Mouse (Mus musculus) hindbrain, embryonic 14.5 days (tissue): ENCODE results near the gene Tgfbi. TPM values are rescaled to one million over a fixed set of nuclear protein-coding genes. Genes with fewer than 3 reads are reported as not detected.

Experiments used
- ATAC-seq: fragments of 200-750 bp; cut with Nextera tagmentation; 2 replicates; pipeline ENCODE4 v1.8.0; 2017; ENCODE audit warnings: moderate number of reproducible peaks, mild to moderate bottlenecking, moderate TSS enrichment, moderate library complexity; ENCODE audit not compliant: low FRiP score
- DNase-seq: peaks from one replicate; pipeline ENCODE4 v3.0.0-alpha.2; 2015; ENCODE audit warnings: low spot score
- H3K27ac ChIP-seq: fragments of 300-500 bp; sonication (generic); 2 replicates; pipeline ENCODE4 v1.5.1; 2014; ENCODE audit warnings: mild to moderate bottlenecking, moderate library complexity
- H3K27me3 ChIP-seq: fragments of 300-500 bp; sonication (generic); 2 replicates; pipeline ENCODE4 v1.6.1; 2014; ENCODE audit warnings: mild to moderate bottlenecking, low read length, mixed read lengths; ENCODE audit not compliant: control insufficient read depth, insufficient read depth
- H3K36me3 ChIP-seq: fragments of 300-500 bp; sonication (generic); replicated peaks from 2 replicates; pipeline ENCODE4 v1.6.1; 2014; ENCODE audit not compliant: control insufficient read depth, insufficient read depth
- H3K4me1 ChIP-seq: fragments of 300-500 bp; sonication (generic); replicated peaks from 2 replicates; pipeline ENCODE4 v1.6.1; 2014; ENCODE audit warnings: antibody characterized with exemption, low read length, mixed read lengths; ENCODE audit not compliant: control insufficient read depth, insufficient read depth
- H3K4me2 ChIP-seq: fragments of 300-500 bp; sonication (generic); replicated peaks from 2 replicates; pipeline ENCODE4 v1.6.1; 2014; ENCODE audit warnings: mild to moderate bottlenecking, moderate library complexity
- H3K4me3 ChIP-seq: fragments of 300-500 bp; sonication (generic); replicated peaks from 2 replicates; pipeline ENCODE4 v1.5.1; 2014; ENCODE audit warnings: mild to moderate bottlenecking, low read length
- H3K9ac ChIP-seq: fragments of 300-500 bp; sonication (generic); 2 replicates; pipeline ENCODE4 v1.6.1; 2014
- H3K9me3 ChIP-seq: fragments of 300-500 bp; sonication (generic); 2 replicates; pipeline ENCODE4 v1.6.1; 2016; ENCODE audit warnings: low read length; ENCODE audit not compliant: control insufficient read depth
- WGBS: fragments of 180-500 bp; shearing (Covaris S2); extraction: QIAGEN DNeasy Blood & Tissue Kit; methylation state at CpG from one replicate; pipeline ENCODE4 v1.1.7; 2014; 5-methylcytosine and 5-hydroxymethylcytosine counted together
- polyA plus RNA-seq: library from polyadenylated mRNA; unstranded; fragments of >200 nt; fragmentation: Nextera tagmentation; extraction: Ambion mirVana; gene quantifications from 2 replicates; pipeline ENCODE4 v1.2.1, GENCODE M21; 2014

Tgfbi gene
- polyA plus RNA-seq, 1 experiment from 2014 or later: 7.1 TPM

DNA sequence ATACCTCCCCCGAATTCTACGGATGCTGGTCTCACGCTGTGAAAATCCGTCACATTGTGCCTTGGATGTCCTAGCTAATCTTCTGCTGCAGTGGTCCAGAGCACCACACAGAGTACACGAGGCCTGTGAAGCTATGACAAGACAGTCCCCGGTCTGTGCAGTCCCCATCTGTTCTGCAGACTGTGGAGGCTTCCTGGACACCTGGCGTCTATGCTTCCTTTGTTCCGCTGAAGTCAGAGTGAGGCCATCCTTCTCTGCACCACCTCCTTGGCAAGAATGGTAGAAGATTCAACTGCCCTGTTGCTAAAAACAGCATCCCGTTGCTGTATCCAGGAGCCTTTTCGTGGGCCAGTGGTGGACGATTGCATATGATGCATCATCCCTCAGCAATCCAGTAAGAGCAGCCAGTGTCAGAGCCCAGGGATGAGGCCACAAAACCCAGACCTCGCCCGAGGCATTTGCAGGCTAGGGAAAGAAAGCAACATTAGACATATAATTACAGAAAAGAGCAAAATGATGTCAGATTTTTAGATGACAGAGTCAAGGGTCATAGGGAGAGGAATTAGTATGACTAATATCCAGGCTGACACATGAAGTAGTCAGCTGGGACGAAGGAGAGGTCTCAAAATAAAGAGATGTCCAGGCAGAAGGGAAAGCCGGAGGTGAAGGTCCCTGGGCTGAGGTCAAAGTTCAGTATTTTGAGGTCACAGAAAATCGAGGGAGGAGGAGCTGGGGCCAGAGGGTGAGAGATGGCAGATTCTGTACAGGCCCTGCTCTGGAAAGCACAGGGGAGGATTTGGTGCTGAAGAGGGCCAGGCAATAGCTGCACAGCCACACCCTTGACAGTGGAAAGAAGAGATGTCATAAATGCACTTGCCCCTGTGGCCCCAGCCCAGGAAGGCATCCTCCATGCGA is 55.2 kb downstream of the Tgfbi start:
- 73% methylated on average over 17 of the region's 17 CpGs for WGBS
- no peak overlapping the region for H3K4me3 ChIP-seq
- H3K4me2 ChIP-seq: no peak overlapping the region
- no peaks in the 10 kb centered on the region for H3K4me1 ChIP-seq
- no peaks in the 10 kb centered on the region for H3K9me3 ChIP-seq
- no peaks in the 10 kb centered on the region for H3K36me3 ChIP-seq
- DNase-seq: no peak
- H3K27me3 ChIP-seq: no peaks in the 10 kb centered on the region
- no peak overlapping the region for H3K9ac ChIP-seq
- H3K27ac ChIP-seq: no peak overlapping the region
- ATAC-seq: no peak

DNA sequence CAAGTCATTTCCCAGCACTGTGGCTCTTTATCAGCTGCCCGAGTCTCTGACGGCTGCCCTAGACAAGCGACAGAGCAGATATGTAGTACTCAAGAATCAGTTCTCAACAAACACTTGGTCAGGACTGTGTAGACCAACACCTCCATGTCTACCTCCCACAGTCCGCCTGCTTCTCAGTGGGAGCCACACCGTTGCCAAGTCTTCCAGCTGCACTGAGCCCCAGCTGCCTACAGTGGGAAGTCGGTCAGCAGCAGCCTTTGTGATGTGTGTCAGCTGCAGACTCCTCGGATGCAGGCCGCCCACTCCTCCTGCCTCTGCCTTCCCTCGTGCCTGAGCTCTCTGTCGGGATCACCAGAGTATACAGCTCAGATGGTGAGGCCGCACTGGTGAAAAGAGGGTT is 61.9 kb downstream of the Tgfbi start:
- no peak for DNase-seq
- no peak for ATAC-seq
- Histone ChIP-seq H3K27me3 (no peaks in the 10 kb centered on the region), H3K4me3 (no peak overlapping the region), H3K4me1 (no peaks in the 10 kb centered on the region), H3K4me2 (no peak overlapping the region), H3K9me3 (no peaks in the 10 kb centered on the region), H3K27ac (no peak overlapping the region), H3K9ac (no peak overlapping the region), H3K36me3 (no peaks in the 10 kb centered on the region)
- WGBS: 54% methylated on average over 11 of the region's 11 CpGs

DNA sequence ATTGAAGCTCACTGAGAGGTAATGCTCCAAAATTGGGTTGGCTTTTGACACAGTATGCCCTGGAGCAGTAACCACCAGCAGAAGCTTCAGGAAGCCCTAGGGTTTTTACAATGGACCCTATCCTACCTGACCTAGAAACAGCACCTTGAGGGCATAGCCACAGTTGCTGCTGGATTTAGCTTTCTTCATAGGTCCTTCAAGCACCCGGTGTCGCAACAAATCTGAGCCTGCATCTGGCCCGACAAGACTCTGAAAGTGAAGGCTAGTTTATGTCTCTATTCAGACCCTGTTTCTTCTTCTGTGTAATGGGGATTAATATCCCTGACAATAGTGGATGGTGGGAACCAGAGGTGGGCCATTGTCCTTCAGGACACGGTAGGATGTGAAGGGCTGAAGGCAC is 68.4 kb downstream of the Tgfbi start:
- DNase-seq: no peak
- Histone ChIP-seq H3K4me3 (no peak overlapping the region), H3K4me2 (no peak overlapping the region), H3K36me3 (no peaks in the 10 kb centered on the region), H3K4me1 (no peaks in the 10 kb centered on the region; the same call in 1 of the 2 replicates), H3K9me3 (no peaks in the 10 kb centered on the region), H3K27me3 (no peaks in the 10 kb centered on the region), H3K9ac (no peak overlapping the region), H3K27ac (no peak overlapping the region)
- ATAC-seq: no peak
- WGBS: 60% methylated on average over 4 of the region's 4 CpGs

DNA sequence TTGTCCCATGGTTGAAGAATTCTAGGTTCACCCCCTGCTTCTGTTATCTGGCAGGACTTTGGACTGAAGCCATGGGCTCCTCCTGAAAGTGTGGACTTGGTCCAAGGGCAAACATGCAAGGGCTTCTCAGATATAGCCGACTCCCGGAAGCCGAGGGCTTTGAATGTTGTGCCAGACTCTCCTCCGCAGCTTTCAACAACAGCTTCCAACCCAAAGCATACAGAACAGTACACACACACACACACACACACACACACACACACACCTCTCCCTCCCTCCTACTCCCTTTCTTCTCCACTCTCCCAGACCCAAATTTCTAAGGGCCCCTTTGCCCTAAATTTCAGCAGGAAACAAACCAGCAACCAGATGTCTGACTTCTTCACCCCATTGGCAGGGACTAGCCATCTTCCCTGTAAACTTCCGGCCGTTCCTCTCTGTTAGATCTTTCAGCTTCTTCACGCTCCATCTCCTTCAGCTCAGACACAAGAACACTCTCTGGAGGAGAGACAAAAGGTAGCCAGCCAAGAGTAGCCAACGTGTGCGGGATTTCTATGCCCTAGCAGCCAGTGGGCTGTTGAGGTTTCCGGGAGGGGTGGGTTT is 69.0 kb downstream of the Tgfbi start:
- Histone ChIP-seq H3K9me3 (no peaks in the 10 kb centered on the region), H3K4me1 (no peaks in the 10 kb centered on the region; the same call in 1 of the 2 replicates), H3K27me3 (no peaks in the 10 kb centered on the region), H3K4me3 (no peak overlapping the region), H3K9ac (no peak overlapping the region), H3K36me3 (no peaks in the 10 kb centered on the region), H3K27ac (no peak overlapping the region), H3K4me2 (no peak overlapping the region)
- 16% methylated on average over 10 of the region's 10 CpGs for WGBS
- ATAC-seq (peak; percentile 37; the same call in 1 of the 2 replicates), DNase-seq (peak; percentile 28)

DNA sequence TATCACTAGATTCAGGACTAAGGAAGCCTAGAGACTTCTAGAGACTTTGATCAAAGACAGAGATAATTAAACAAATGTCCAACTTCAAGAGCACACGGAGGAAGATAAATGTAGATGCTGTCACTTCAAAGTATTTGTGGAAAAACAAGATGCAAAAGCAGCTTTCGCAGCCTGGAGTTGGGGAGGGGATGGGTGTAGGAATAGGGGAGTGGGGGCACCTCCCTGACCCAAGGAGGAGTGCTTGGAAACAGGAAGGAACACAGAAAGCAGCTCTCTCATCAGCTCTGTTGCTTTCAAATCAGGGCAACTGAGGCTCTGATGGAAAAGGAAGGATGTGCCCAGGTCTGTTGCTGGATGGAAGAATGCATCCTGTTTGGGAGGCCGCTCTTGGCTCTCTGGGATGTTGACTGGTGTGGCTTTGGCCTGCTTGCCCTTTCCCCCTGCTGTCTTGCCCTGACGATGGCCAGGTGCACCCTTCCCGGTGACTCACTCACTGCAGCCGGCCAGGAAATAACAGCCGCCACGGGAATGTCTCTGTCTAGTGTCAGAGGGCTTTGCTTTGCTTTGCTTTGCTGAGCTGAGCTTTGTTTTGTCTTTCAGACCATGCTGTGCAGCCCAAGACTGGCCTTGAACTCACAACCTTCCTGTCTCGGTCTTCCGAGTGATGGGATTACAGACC is 69.6 kb downstream of the Tgfbi start:
- ATAC-seq (no peak), DNase-seq (no peak)
- Histone ChIP-seq H3K4me3 (no peak overlapping the region), H3K27me3 (no peaks in the 10 kb centered on the region), H3K4me2 (no peak overlapping the region), H3K9ac (no peak overlapping the region), H3K36me3 (no peaks in the 10 kb centered on the region), H3K27ac (peak overlapping the region; percentile 11; the same call in 1 of the 2 replicates), H3K9me3 (no peaks in the 10 kb centered on the region), H3K4me1 (no peaks in the 10 kb centered on the region; the same call in 1 of the 2 replicates)
- WGBS: 63% methylated on average over 10 of the region's 10 CpGs

DNA sequence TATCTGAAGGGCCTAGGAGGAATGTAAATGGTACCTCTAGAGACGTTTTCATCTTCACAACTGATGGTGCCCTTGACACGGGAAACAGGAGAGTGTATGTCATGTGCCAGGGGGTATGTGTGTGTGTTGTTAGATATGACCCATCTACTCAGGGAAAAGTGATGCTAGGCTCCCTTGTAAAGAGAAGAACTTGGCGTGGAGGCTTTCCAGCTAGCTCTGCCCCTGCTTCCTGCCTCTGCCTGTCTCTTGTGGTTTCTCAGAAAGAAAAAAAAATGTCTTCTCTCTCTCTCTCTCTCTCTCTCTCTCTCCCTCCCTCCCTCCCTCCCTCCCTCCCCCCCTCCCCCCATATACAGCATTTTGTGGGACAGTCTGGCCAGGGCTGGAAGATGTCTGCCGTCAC is 72.6 kb downstream of the Tgfbi start:
- no peak for ATAC-seq
- H3K27ac ChIP-seq: no peak overlapping the region
- H3K4me2 ChIP-seq: no peak overlapping the region
- no peaks in the 10 kb centered on the region for H3K9me3 ChIP-seq
- no peaks in the 10 kb centered on the region for H3K36me3 ChIP-seq
- H3K27me3 ChIP-seq: no peaks in the 10 kb centered on the region
- 76% methylated on average over 4 of the region's 4 CpGs for WGBS
- no peak for DNase-seq
- no peak overlapping the region for H3K4me3 ChIP-seq
- no peak overlapping the region for H3K9ac ChIP-seq
- no peaks in the 10 kb centered on the region; the same call in 1 of the 2 replicates for H3K4me1 ChIP-seq

DNA sequence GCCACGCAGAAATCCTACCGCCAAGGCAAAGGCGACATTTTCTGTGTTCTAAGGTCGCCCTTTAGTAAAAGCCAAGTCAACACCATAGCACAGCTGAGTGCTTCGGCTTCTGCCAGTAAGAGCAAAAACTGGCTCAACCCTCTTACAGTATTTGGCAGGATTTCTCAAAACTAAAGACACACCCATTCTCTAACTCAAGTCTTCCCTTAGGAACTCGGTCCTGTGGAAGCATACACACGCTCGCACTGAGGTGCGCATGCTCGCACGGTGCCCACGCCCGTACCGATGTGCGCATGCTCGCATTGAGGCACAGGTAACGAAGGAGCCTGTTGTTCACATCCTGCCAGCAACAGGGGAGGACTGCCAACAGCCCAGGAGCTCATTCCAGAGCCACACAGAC is 73.0 kb downstream of the Tgfbi start:
- no peaks in the 10 kb centered on the region for H3K9me3 ChIP-seq
- 88% methylated on average over 17 of the region's 17 CpGs for WGBS
- no peaks in the 10 kb centered on the region for H3K36me3 ChIP-seq
- H3K4me1 ChIP-seq: no peaks in the 10 kb centered on the region; the same call in 1 of the 2 replicates
- H3K4me2 ChIP-seq: no peak overlapping the region
- H3K27me3 ChIP-seq: no peaks in the 10 kb centered on the region
- no peak for DNase-seq
- H3K27ac ChIP-seq: no peak overlapping the region
- H3K4me3 ChIP-seq: no peak overlapping the region
- ATAC-seq: no peak; the same call in 1 of the 2 replicates
- no peak overlapping the region for H3K9ac ChIP-seq

DNA sequence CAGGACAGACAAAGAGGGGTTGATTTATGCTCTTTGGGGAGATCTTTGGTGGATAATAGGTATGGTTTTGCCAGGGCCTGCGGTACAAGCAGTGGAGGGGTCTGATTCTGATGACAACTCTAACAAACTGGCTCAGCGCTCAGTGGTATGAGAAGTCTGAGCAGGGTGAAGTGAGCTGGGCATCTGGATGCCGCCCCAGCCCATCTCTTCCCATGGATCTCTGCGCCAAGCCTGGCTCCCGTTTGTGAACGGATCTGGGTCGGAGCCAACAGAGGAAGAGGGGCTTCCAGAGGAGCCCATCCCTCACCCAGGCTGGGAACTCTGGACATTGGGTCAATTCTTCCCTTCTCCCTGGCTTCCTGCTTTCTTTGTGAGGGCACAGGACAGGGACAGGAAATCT is 74.0 kb downstream of the Tgfbi start:
- ATAC-seq (no peak), DNase-seq (no peak)
- Histone ChIP-seq H3K9me3 (no peaks in the 10 kb centered on the region), H3K4me1 (no peaks in the 10 kb centered on the region; the same call in 1 of the 2 replicates), H3K27ac (no peak overlapping the region), H3K4me3 (no peak overlapping the region), H3K27me3 (no peaks in the 10 kb centered on the region), H3K36me3 (no peaks in the 10 kb centered on the region), H3K4me2 (no peak overlapping the region), H3K9ac (no peak overlapping the region)
- WGBS: 77% methylated on average over 7 of the region's 7 CpGs
